Mouse (Mus musculus) cortical plate, adult 2 months (tissue): ENCODE results near the gene Tagln.

Experiments
- CTCF ChIP-seq: fragments of 200-500 bp; IDR thresholded peaks from 2 replicates; pipeline ENCODE4 v1.5.1; 2011; ENCODE audit warnings: mild to moderate bottlenecking, control low read depth, low read length; ENCODE audit not compliant: insufficient read depth; ENCODE audit errors: extremely low read depth
- POLR2A ChIP-seq: fragments of 200-500 bp; IDR thresholded peaks from 2 replicates; pipeline ENCODE4 v1.6.1; 2011; ENCODE audit warnings: mild to moderate bottlenecking, low read length, control low read depth; ENCODE audit not compliant: insufficient read depth; ENCODE audit errors: extremely low read depth

GRCm38 (mm10) chr9:45944506-45945400, 8.9 kb upstream of the Tagln start:
- TF ChIP-seq POLR2A (no peak), CTCF (no peak)
